Mouse (Mus musculus): ENCODE measurements around the gene Matn4.

DNA sequence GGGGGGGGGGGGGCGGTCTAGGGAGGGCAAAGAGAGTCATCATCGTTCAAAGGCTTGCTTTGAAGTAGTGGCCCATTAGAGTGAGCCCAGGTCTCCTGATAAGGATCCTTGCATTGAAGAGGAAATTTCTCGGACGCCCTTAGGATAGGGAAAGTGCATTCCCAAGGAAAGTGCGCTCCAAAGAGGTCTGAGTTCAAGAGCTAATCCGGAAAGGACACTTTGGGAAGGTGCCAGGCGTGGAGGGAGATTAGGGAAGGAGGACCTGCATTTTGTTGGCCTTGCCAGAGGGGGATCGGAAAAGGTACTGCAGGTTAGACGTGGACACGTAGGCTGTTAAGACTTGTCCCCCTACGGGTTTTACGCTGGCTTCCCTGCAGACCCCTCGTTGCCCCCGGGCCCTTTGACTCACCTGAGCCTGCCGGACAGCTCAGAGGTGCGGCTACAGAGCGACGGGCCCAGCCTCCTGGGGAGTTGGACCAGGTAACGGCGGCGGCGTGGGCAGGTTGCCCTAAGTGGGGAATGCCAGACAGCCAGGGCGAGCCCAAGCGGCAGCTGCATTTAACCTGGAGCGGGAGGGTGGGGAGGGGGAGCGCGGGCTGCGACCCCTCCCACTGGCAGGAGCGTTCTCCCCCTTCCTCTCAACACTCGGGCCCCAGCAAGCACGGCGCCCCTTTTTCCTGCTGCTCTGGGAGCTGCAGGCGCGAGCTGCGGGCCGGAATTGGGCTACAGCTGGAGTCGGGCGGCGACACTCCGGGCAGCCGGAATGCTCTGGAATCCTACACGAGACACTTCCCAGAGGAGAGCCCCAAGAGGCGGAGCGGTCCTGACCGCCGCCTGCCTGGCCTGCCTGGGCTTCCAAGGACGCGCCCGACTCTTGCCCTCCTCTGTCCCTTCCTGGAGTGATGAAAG lies 624 bp downstream of the Matn4 start:
- TF ChIP-seq CTCF (IDR thresholded peaks at IDR 0.05; ENCODE audit: low read depth) (no peak), EP300 (IDR thresholded peaks at IDR 0.05; ENCODE audit: low read depth) (no peak)
